Mouse (Mus musculus) thymus, adult 2 months (tissue): ENCODE measurements at regions not wholly inside any gene's neighbourhood (a gene's known extent, or its start where the extent isn't known, plus 50 kb on each side); places are given as distances from the start of the nearest gene placed in this dataset.

ENCODE experiments used
- CTCF ChIP-seq: fragments of 200-500 bp; IDR thresholded peaks from 2 replicates; pipeline ENCODE4 v1.5.1; 2012; ENCODE audit warnings: mild to moderate bottlenecking, control low read depth, low read length, moderate library complexity, borderline replicate concordance; ENCODE audit not compliant: control insufficient read depth, poor library complexity, insufficient read depth; ENCODE audit errors: extremely low read depth
- POLR2A ChIP-seq: fragments of 200-500 bp; IDR thresholded peaks from 2 replicates; pipeline ENCODE4 v1.6.1; 2012; ENCODE audit warnings: mild to moderate bottlenecking, low read length, control low read depth, moderate library complexity; ENCODE audit not compliant: control insufficient read depth, poor library complexity, insufficient read depth; ENCODE audit errors: extremely low read depth

DNA sequence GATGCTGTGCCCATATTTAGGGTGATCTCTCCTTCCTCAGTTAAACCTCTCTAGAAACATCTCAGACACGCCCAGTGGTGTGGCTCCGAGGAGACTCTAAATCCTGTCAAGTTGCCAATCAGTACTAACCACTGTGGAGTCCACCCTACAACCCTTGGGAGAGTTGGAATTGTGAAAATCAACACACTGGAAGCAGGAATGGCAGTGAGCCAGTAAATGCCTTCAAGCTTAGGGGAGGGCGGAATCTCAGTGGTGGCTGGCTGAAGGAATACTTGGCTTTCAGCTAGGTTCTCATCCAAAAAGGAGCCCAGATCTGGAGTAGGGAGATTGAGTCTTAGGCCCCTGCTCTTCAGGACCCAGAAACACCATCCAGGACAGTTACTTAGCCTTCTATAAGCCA, 66.1 kb upstream of the Slc35b4 start:
- no peak for TF ChIP-seq CTCF
- TF ChIP-seq POLR2A: no peak
